Mouse (Mus musculus) CH12.LX (cell line): ENCODE data around the gene Tnfaip8l1. TPM values are rescaled to one million over a fixed set of nuclear protein-coding genes. Genes with fewer than 3 reads are reported as not detected.
A peak's percentile ranks its signal among the peaks of the same experiment; 100 is the strongest.

Experiments used
- DNase-seq: peaks from one replicate; pipeline ENCODE4 v3.0.0-alpha.2; 2013; ENCODE audit errors: extremely low read depth
- H3K27ac ChIP-seq: 2 replicates; pipeline ENCODE4 v1.5.1; 2012; ENCODE audit warnings: low read depth, mild to moderate bottlenecking, control low read depth, moderate library complexity; ENCODE audit not compliant: insufficient read depth
- H3K27me3 ChIP-seq: replicated peaks from 2 replicates; pipeline ENCODE3; 2012; ENCODE audit warnings: inconsistent platforms
- H3K36me3 ChIP-seq, 2 experiments: replicated peaks in 1 of 2; 2 replicates each; pipeline versions ENCODE3 to v1.6.1; 2012; ENCODE audit warnings: inconsistent platforms in 1 of 2, low read length in 1 of 2, mild to moderate bottlenecking in 1 of 2, mixed read lengths in 1 of 2, moderate library complexity in 1 of 2; ENCODE audit not compliant: control insufficient read depth in 1 of 2, insufficient read depth in 1 of 2
- H3K4me1 ChIP-seq, 2 experiments: 2 replicates each; pipeline ENCODE4 v1.6.1; 2012; ENCODE audit warnings: inconsistent platforms in 1 of 2, moderate library complexity in 1 of 2; ENCODE audit not compliant: insufficient read depth in 2 of 2, control insufficient read depth in 1 of 2
- H3K4me2 ChIP-seq: 2 replicates; pipeline ENCODE4 v1.6.1; 2012; ENCODE audit warnings: low read depth, mild to moderate bottlenecking, control low read depth; ENCODE audit not compliant: poor library complexity, insufficient read depth, severe bottlenecking
- H3K4me3 ChIP-seq, 3 experiments: fragments of 150-350 bp in 1 of 3; sonication (generic) in 1 of 3; replicated peaks in 1 of 3; 2 replicates each; pipeline versions ENCODE3 to v1.5.1; 2011 to 2012; ENCODE audit warnings: low read depth in 2 of 3, low read length in 2 of 3, mild to moderate bottlenecking in 2 of 3, moderate library complexity in 2 of 3, control low read depth in 1 of 3, improper control_type of control experiment in 1 of 3, inconsistent platforms in 1 of 3, mixed read lengths in 1 of 3; ENCODE audit not compliant: poor library complexity in 1 of 3
- H3K79me2 ChIP-seq: replicated peaks from 2 replicates; pipeline ENCODE4 v1.6.1; 2012; ENCODE audit warnings: mild to moderate bottlenecking, moderate library complexity; ENCODE audit not compliant: control insufficient read depth, poor library complexity, insufficient read depth, severe bottlenecking; ENCODE audit errors: extremely low read depth
- H3K9ac ChIP-seq: 2 replicates; pipeline ENCODE4 v1.6.1; 2012; ENCODE audit warnings: low read depth, mild to moderate bottlenecking, control low read depth, moderate library complexity; ENCODE audit not compliant: insufficient read depth
- H3K9me3 ChIP-seq: replicated peaks from 2 replicates; pipeline ENCODE3; 2012; ENCODE audit warnings: low read length, inconsistent platforms, mixed read lengths
- CHD1 ChIP-seq: IDR thresholded peaks from 2 replicates; pipeline ENCODE4 v1.6.1; 2012; ENCODE audit warnings: low read depth, low read length, improper control_type of control experiment, inconsistent platforms
- CHD2 ChIP-seq: IDR thresholded peaks from 2 replicates; pipeline ENCODE4 v1.6.1; 2011; ENCODE audit warnings: low read length, improper control_type of control experiment
- CTCF ChIP-seq, 2 experiments: IDR thresholded peaks in 1 of 2; conservative IDR thresholded peaks in 1 of 2; 2 replicates each; pipeline ENCODE4 v1.5.1; 2011 to 2012; ENCODE audit warnings: low read depth in 2 of 2, low read length in 2 of 2, improper control_type of control experiment in 1 of 2, inconsistent platforms in 1 of 2, mild to moderate bottlenecking in 1 of 2, moderate library complexity in 1 of 2
- E2F4 ChIP-seq: IDR thresholded peaks from 2 replicates; pipeline ENCODE4 v1.6.1; 2011; ENCODE audit warnings: low read depth, low read length, improper control_type of control experiment; ENCODE audit not compliant: insufficient replicate concordance
- ELF1 ChIP-seq: IDR thresholded peaks from 2 replicates; pipeline ENCODE4 v1.6.1; 2014; ENCODE audit warnings: low read depth, mild to moderate bottlenecking, inconsistent platforms, low read length, improper control_type of control experiment
- EP300 ChIP-seq: IDR thresholded peaks from 2 replicates; pipeline ENCODE4 v1.6.1; 2011; ENCODE audit warnings: low read length, improper control_type of control experiment
- ETS1 ChIP-seq: conservative IDR thresholded peaks from 2 replicates; pipeline ENCODE4 v1.6.1; 2012; ENCODE audit warnings: low read depth, mild to moderate bottlenecking, inconsistent platforms, low read length, improper control_type of control experiment, moderate library complexity
- GABPA ChIP-seq: IDR thresholded peaks from 2 replicates; pipeline ENCODE4 v1.6.1; 2012; ENCODE audit warnings: low read depth, low read length, improper control_type of control experiment, inconsistent platforms; ENCODE audit not compliant: insufficient replicate concordance
- JUND ChIP-seq: conservative IDR thresholded peaks from 2 replicates; pipeline ENCODE4 v1.6.1; 2011; ENCODE audit warnings: low read depth, low read length, improper control_type of control experiment
- KAT2A ChIP-seq: IDR thresholded peaks from 2 replicates; pipeline ENCODE4 v1.6.1; 2012; ENCODE audit warnings: low read length, improper control_type of control experiment, inconsistent platforms; ENCODE audit not compliant: insufficient replicate concordance
- MAFK ChIP-seq: IDR thresholded peaks from 2 replicates; pipeline ENCODE4 v1.6.1; 2011; ENCODE audit warnings: low read length, improper control_type of control experiment; ENCODE audit not compliant: insufficient replicate concordance
- MAX ChIP-seq: IDR thresholded peaks from 2 replicates; pipeline ENCODE4 v1.6.1; 2011; ENCODE audit warnings: low read length, improper control_type of control experiment
- MAZ ChIP-seq: IDR thresholded peaks from 2 replicates; pipeline ENCODE4 v1.6.1; 2012; ENCODE audit warnings: low read depth, mild to moderate bottlenecking, inconsistent platforms, low read length, improper control_type of control experiment, moderate library complexity
- MEF2A ChIP-seq: IDR thresholded peaks from 2 replicates; pipeline ENCODE4 v1.6.1; 2014; ENCODE audit warnings: low read depth, mild to moderate bottlenecking, inconsistent platforms, low read length, improper control_type of control experiment, borderline replicate concordance
- MYC ChIP-seq: IDR thresholded peaks from 2 replicates; pipeline ENCODE4 v1.6.1; 2011; ENCODE audit warnings: low read depth, mild to moderate bottlenecking, improper control_type of control experiment, low read length
- NRF1 ChIP-seq: IDR thresholded peaks from 2 replicates; pipeline ENCODE4 v1.6.1; 2014; ENCODE audit warnings: low read depth, mild to moderate bottlenecking, inconsistent platforms, low read length, improper control_type of control experiment, moderate library complexity
- POLR2AphosphoS2 ChIP-seq: IDR thresholded peaks from 2 replicates; pipeline ENCODE4 v1.6.1; 2011; ENCODE audit warnings: low read depth, low read length, improper control_type of control experiment
- RAD21 ChIP-seq: IDR thresholded peaks from 2 replicates; pipeline ENCODE4 v1.6.1; 2011; ENCODE audit warnings: low read depth, mild to moderate bottlenecking, low read length, improper control_type of control experiment, moderate library complexity
- RCOR1 ChIP-seq: conservative IDR thresholded peaks from 2 replicates; pipeline ENCODE4 v1.6.1; 2012; ENCODE audit warnings: low read depth, mild to moderate bottlenecking, inconsistent platforms, low read length, improper control_type of control experiment
- SIN3A ChIP-seq: IDR thresholded peaks from 2 replicates; pipeline ENCODE4 v1.6.1; 2012; ENCODE audit warnings: low read length, improper control_type of control experiment, inconsistent platforms
- SMC3 ChIP-seq: IDR thresholded peaks from 2 replicates; pipeline ENCODE4 v1.6.1; 2011; ENCODE audit warnings: low read depth, low read length, improper control_type of control experiment
- TCF12 ChIP-seq: IDR thresholded peaks from 2 replicates; pipeline ENCODE4 v1.6.1; 2014; ENCODE audit warnings: low read depth, mild to moderate bottlenecking, inconsistent platforms, low read length, improper control_type of control experiment
- UBTF ChIP-seq: IDR thresholded peaks from 2 replicates; pipeline ENCODE4 v1.6.1; 2012; ENCODE audit warnings: low read depth, mild to moderate bottlenecking, inconsistent platforms, low read length, improper control_type of control experiment, moderate library complexity
- USF1 ChIP-seq: IDR thresholded peaks from 2 replicates; pipeline ENCODE4 v1.6.1; 2014; ENCODE audit warnings: low read depth, mild to moderate bottlenecking, inconsistent platforms, low read length, improper control_type of control experiment
- USF2 ChIP-seq: conservative IDR thresholded peaks from 2 replicates; pipeline ENCODE4 v1.6.1; 2011; ENCODE audit warnings: low read depth, low read length, improper control_type of control experiment
- ZKSCAN1 ChIP-seq: IDR thresholded peaks from 2 replicates; pipeline ENCODE4 v1.6.1; 2012; ENCODE audit warnings: low read depth, inconsistent platforms, low read length, improper control_type of control experiment, borderline replicate concordance
- ZMIZ1 ChIP-seq: IDR thresholded peaks from 2 replicates; pipeline ENCODE4 v1.6.1; 2012; ENCODE audit warnings: low read depth, mild to moderate bottlenecking, inconsistent platforms, low read length, improper control_type of control experiment
- ZNF384 ChIP-seq: IDR thresholded peaks from 2 replicates; pipeline ENCODE4 v1.6.1; 2012; ENCODE audit warnings: low read depth, low read length, improper control_type of control experiment, inconsistent platforms
- dilution Hi-C: fragments of 300-500 bp; cut with MboI; formaldehyde crosslinking; loops from 2 replicates; pipeline ENCODE4 v1.14.3; 2020; ENCODE audit warnings: low sequenced_read_pairs; ENCODE audit not compliant: extremely low pct_unique_long_range_greater_than_20kb, extremely low pct_ligation_motif_present
- in situ Hi-C: fragments of 300-500 bp; cut with MboI; formaldehyde crosslinking; loops from 3 replicates; pipeline ENCODE4 v1.14.3; 2019; ENCODE audit warnings: low sequenced_read_pairs, low pct_ligation_motif_present, low pct_unique_long_range_greater_than_20kb, mixed read lengths
- polyA plus RNA-seq: library from polyadenylated mRNA; unstranded; fragments of >175 nt; gene quantifications from 2 replicates; pipeline ENCODE4 v1.2.1, GENCODE M21; 2012; ENCODE audit warnings: low read depth; ENCODE audit not compliant: insufficient read length
- total RNA-seq, 2 experiments: library from RNA; depleted of rRNA; stranded (reverse); fragments of 300-350 nt in 1 of 2; fragments of >200 nt in 1 of 2; gene quantifications; 2 replicates each; pipeline ENCODE4 v1.2.3; 2012 to 2014

Gene Tnfaip8l1
- total and polyA plus RNA-seq, 3 experiments: 1.9 to 2.4 (median 2.0) TPM

DNA sequence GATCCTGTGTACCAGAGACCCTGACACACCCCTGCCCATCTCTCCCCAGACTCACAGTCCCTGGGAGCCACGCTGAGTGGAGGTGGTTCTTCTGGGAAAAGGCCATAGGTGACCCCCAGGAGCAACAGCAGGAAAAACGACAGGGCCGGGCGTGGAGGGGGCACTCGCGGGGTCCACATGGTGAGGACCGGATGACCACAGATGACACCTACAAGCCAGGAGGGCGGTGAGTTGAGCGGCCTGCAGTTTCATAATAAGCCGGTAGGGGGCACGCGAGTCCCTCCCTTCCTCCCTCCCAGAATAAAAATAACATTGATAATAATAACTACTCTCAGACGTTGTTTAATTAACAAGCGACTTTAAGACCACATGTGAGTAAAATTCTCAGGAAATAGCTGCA is 29.6 kb upstream of the Tnfaip8l1 start:
- H3K9me3 ChIP-seq: peaks cover 3% of the 10 kb centered on the region
- peak overlapping the region in 1 of 3 experiments; percentile 40 for H3K4me3 ChIP-seq
- peak; percentile 63 for DNase-seq
- H3K36me3 ChIP-seq: peaks cover 0 to 22% of the 10 kb centered on the region in 2 experiments
- H3K4me2 ChIP-seq: peak overlapping the region; percentile 69; the same call in 1 of the 2 replicates
- no peak overlapping the region for H3K9ac ChIP-seq
- H3K4me1 ChIP-seq: peaks cover 3 to 43% of the 10 kb centered on the region in 2 experiments; a peak in 3 of 4 replicates
- no peaks in the 10 kb centered on the region for H3K79me2 ChIP-seq
- TF ChIP-seq RAD21: peak; percentile 80
- no peak for TF ChIP-seq TCF12
- TF ChIP-seq SMC3: peak; percentile 66
- TF ChIP-seq CTCF (conservative IDR thresholded peaks at IDR 0.05 in 1 of 2, IDR thresholded peaks at IDR 0.05 in 1 of 2; ENCODE audit: low read depth in 2 of 2, low read length in 2 of 2): peak; percentile 78 to 86
- TF ChIP-seq MAX: peak; percentile 35; the same call in 1 of the 2 replicates
- in situ Hi-C loops: loop anchor here (5.0 kb wide), 1 partner anchor 130 kb away; no protein-coding TSS in a partner anchor
- peaks cover 29% of the 10 kb centered on the region for H3K27me3 ChIP-seq
- no peak overlapping the region for H3K27ac ChIP-seq
- dilution Hi-C loops: no loop called here

DNA sequence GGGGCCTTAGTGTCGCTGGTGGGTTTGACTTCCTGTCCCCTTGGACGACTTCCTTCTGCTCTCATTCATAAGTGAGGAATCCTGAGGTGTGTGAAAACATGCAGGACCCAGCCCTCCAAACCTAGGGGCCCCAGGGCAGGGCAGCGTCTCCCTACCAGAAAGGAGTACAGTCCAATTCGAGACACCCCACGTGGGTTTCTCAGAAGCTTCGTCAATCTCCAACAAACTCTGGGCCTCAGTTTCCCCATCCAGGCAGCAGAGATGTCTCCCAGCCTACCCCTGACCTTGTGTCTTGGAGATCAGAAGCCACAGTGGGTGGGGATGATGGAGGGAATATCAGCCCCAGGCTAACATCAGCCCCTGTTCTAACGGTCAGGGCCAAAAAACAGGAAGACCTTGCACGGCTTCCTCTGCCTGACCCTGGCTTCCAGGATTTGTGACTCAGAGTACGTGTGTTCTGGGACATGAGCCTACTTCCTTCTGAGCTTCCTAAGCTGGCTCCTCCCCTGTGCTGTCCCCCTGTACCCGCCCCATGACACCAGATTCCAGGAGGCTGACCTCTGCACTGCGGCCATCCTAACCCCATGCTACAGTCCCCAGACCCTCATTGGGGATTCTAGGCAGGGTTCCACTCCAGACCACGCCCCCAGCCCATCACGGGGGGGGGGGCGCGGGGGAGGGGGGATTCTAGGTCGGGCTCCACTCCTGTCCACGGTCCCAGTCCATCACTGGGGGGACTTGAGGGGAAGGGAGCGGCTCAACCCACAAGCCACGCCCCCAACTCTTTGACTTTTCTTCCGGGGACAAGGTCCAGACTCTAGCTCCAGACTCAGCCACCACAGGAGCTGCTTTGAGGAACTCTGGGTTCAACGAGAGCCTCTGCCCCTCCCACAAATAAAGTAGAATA is 28.6 kb upstream of the Tnfaip8l1 start:
- in situ Hi-C loops: loop anchor here (5.0 kb wide), 1 partner anchor 129 kb away; no protein-coding TSS in a partner anchor
- H3K27ac ChIP-seq: peak overlapping the region; percentile 3; the same call in 1 of the 2 replicates
- peaks cover 6 to 46% of the 10 kb centered on the region in 2 experiments; a peak in 3 of 4 replicates for H3K4me1 ChIP-seq
- no peak for TF ChIP-seq JUND
- TF ChIP-seq RCOR1: no peak
- TF ChIP-seq MYC: no peak
- TF ChIP-seq MAZ: 0 out of 2 replicates have a peak, but pooled peaks have one; percentile 21
- TF ChIP-seq ZKSCAN1: no peak
- no peak for TF ChIP-seq POLR2AphosphoS2
- TF ChIP-seq TCF12: no peak
- peak; percentile 49 for TF ChIP-seq ELF1
- no peak for TF ChIP-seq SMC3
- no peak for TF ChIP-seq NRF1
- TF ChIP-seq MEF2A: no peak
- no peak for TF ChIP-seq MAFK
- TF ChIP-seq USF1: no peak
- TF ChIP-seq KAT2A: no peak
- 0 out of 2 replicates have a peak, but pooled peaks have one; percentile 12 for TF ChIP-seq CHD2
- no peak for TF ChIP-seq ZNF384
- no peak for TF ChIP-seq UBTF
- TF ChIP-seq EP300: no peak
- no peak for TF ChIP-seq USF2
- no peak for TF ChIP-seq CHD1
- TF ChIP-seq GABPA: no peak
- TF ChIP-seq MAX: no peak
- TF ChIP-seq ZMIZ1: no peak
- no peak for TF ChIP-seq E2F4
- TF ChIP-seq CTCF (conservative IDR thresholded peaks at IDR 0.05 in 1 of 2, IDR thresholded peaks at IDR 0.05 in 1 of 2; ENCODE audit: low read depth in 2 of 2, low read length in 2 of 2): no peak
- TF ChIP-seq ETS1: no peak
- no peak for TF ChIP-seq SIN3A

More for the DNA sequence above, 28.6 kb upstream of the Tnfaip8l1 start:
- H3K27me3 ChIP-seq: peaks cover 39% of the 10 kb centered on the region
- peak overlapping the region; percentile 24 for H3K9ac ChIP-seq
- dilution Hi-C loops: no loop called here
- H3K4me2 ChIP-seq: peak overlapping the region; percentile 35
- peak overlapping the region; percentile 5 to 47 (median 45) for H3K4me3 ChIP-seq
- DNase-seq: peak; percentile 51
- peaks cover 0 to 19% of the 10 kb centered on the region in 2 experiments for H3K36me3 ChIP-seq
- H3K9me3 ChIP-seq: peaks cover 3% of the 10 kb centered on the region
- H3K79me2 ChIP-seq: no peaks in the 10 kb centered on the region
